Mouse (Mus musculus) B cell, adult 67 days (primary cell): ENCODE measurements around the gene Olfr1418. TPM values are rescaled to one million over a fixed set of nuclear protein-coding genes. Genes with fewer than 3 reads are reported as not detected.

ENCODE experiments used
- total RNA-seq, 2 experiments: library from RNA; stranded (reverse); gene quantifications; 4 replicates each; pipeline ENCODE4 v1.2.4; 2023

The Olfr1418 gene
- not detected for total RNA-seq

GRCm38 (mm10) chr19:11860966-11861365 lies at the start of gene Olfr1418:
TSS of gene Olfr1418 (minus strand) at chr19:11861066.

GRCm38 (mm10) chr19:11886265-11886664 lies 25.4 kb upstream of the Olfr1418 start, which contains the start of gene Olfr1420:
TSS of gene Olfr1420 (plus strand) at chr19:11886565.

GRCm38 (mm10) chr19:11875006-11875405 lies 14.1 kb upstream of the Olfr1418 start, which contains the start of gene Olfr1419:
TSS of gene Olfr1419 (minus strand) at chr19:11875106.

GRCm38 (mm10) chr19:11839119-11839518 lies 21.7 kb downstream of the Olfr1418 start, which contains the start of gene Olfr1417:
TSS of gene Olfr1417 (minus strand) at chr19:11839219.

GRCm38 (mm10) chr19:11819143-11819700 lies 41.6 kb downstream of the Olfr1418 start, which contains the start of gene Stx3:
TSS of gene Stx3 (minus strand) at chr19:11819403.

Other genes starting within 250 kb of the Olfr1418 start
- gene Ms4a2, start 237.3 kb downstream of the Olfr1418 start, total RNA-seq, result not detected
- gene Ms4a3, start 220.2 kb downstream of the Olfr1418 start, total RNA-seq, result not detected
- gene Oosp2, start 200.5 kb downstream of the Olfr1418 start, total RNA-seq, result 1 to 10 TPM in 1 of 2 experiments, not detected in 1; 1.5 TPM
- gene Oosp1, start 169.9 kb downstream of the Olfr1418 start, total RNA-seq, result 1 to 10 TPM in 1 of 2 experiments, under 1 TPM in 1; 0.93 to 1.2 TPM
- gene Oosp3, start 164.0 kb downstream of the Olfr1418 start, total RNA-seq, result not detected
- gene Gif, start 113.5 kb downstream of the Olfr1418 start, total RNA-seq, result not detected
- 10 to 100 TPM; 28.3 to 28.4 TPM for gene Mrpl16, start 90.7 kb downstream of the Olfr1418 start, total RNA-seq
- gene Stx3, start 41.7 kb downstream of the Olfr1418 start, total RNA-seq, result 1 to 10 TPM; 1.0 TPM
- gene Olfr1417, start 21.8 kb downstream of the Olfr1418 start, total RNA-seq, result not detected
- gene Olfr1419, start 14.0 kb upstream of the Olfr1418 start, total RNA-seq, result not detected
- gene Olfr1420, start 25.5 kb upstream of the Olfr1418 start, total RNA-seq, result not detected
- 10 to 100 TPM; 57.4 to 69.2 TPM for gene Patl1, start 51.3 kb upstream of the Olfr1418 start, total RNA-seq
- gene Osbp, start 104.9 kb upstream of the Olfr1418 start, total RNA-seq, result 10 to 100 TPM; 57.4 to 58.1 TPM
- not detected for gene Olfr1423, start 180.3 kb upstream of the Olfr1418 start, total RNA-seq
- not detected for gene Olfr1424, start 201.6 kb upstream of the Olfr1418 start, total RNA-seq
- not detected for gene Olfr1425, start 216.7 kb upstream of the Olfr1418 start, total RNA-seq
- gene Olfr1426, start 230.9 kb upstream of the Olfr1418 start, total RNA-seq, result not detected
- gene Olfr1427, start 242.3 kb upstream of the Olfr1418 start, total RNA-seq, result not detected